Mouse (Mus musculus) right cerebral cortex, postnatal 10 days (tissue): Measurements from ENCODE around the gene Trpv4.

Source experiments
- DNase-seq, 2 experiments: peaks; one replicate each; pipeline ENCODE4 v3.0.0; 2021; ENCODE audit warnings: low spot score in 2 of 2

The Trpv4 gene

GRCm38 (mm10) chr5:114618851-114619250, 39.4 kb downstream of the Trpv4 start:
- peak; percentile 80 to 86 for DNase-seq

GRCm38 (mm10) chr5:114617809-114618208, 40.4 kb downstream of the Trpv4 start:
- peak in 1 of 2 experiments; percentile 64 for DNase-seq

- no peak for DNase-seq
Measured at GRCm38 (mm10) chr5:114616336-114617061, 41.7 kb downstream of the Trpv4 start.

GRCm38 (mm10) chr5:114614863-114615262, 43.4 kb downstream of the Trpv4 start:
- DNase-seq = no peak

- DNase-seq = no peak
Measured at GRCm38 (mm10) chr5:114611968-114612608, 46.1 kb downstream of the Trpv4 start.

GRCm38 (mm10) chr5:114611256-114611655, 47.0 kb downstream of the Trpv4 start:
- no peak for DNase-seq

GRCm38 (mm10) chr5:114608516-114608915, 49.7 kb downstream of the Trpv4 start:
- DNase-seq = peak; percentile 83 to 89

- peak; percentile 89 to 91 for DNase-seq
Measured at GRCm38 (mm10) chr5:114607651-114608050, 50.6 kb downstream of the Trpv4 start.

- DNase-seq = no peak
Measured at GRCm38 (mm10) chr5:114605981-114606380, 52.2 kb downstream of the Trpv4 start.

GRCm38 (mm10) chr5:114604781-114605290, 53.4 kb downstream of the Trpv4 start:
- DNase-seq = no peak

- DNase-seq = no peak
Measured at GRCm38 (mm10) chr5:114603975-114604374, 54.2 kb downstream of the Trpv4 start.

- DNase-seq = no peak
Measured at GRCm38 (mm10) chr5:114602012-114602411, 56.2 kb downstream of the Trpv4 start.

GRCm38 (mm10) chr5:114597652-114598051, 60.6 kb downstream of the Trpv4 start:
- no peak for DNase-seq

GRCm38 (mm10) chr5:114597222-114597621, 61.0 kb downstream of the Trpv4 start:
- DNase-seq = no peak

GRCm38 (mm10) chr5:114596604-114597003, 61.6 kb downstream of the Trpv4 start:
- no peak for DNase-seq

GRCm38 (mm10) chr5:114594741-114595241, 63.4 kb downstream of the Trpv4 start:
- DNase-seq = no peak

- DNase-seq = no peak
Measured at GRCm38 (mm10) chr5:114593949-114594348, 64.3 kb downstream of the Trpv4 start.

- DNase-seq = no peak
Measured at GRCm38 (mm10) chr5:114593161-114593821, 64.9 kb downstream of the Trpv4 start.

- DNase-seq = no peak
Measured at GRCm38 (mm10) chr5:114592463-114593160, 65.6 kb downstream of the Trpv4 start.

GRCm38 (mm10) chr5:114591151-114591561, 67.1 kb downstream of the Trpv4 start:
- DNase-seq = no peak

- no peak for DNase-seq
Measured at GRCm38 (mm10) chr5:114590043-114590913, 67.9 kb downstream of the Trpv4 start.
